Mouse (Mus musculus) embryonic facial prominence, embryonic 11.5 days (tissue): ENCODE results near the gene Fam104a. TPM values are rescaled to one million over a fixed set of nuclear protein-coding genes. Genes with fewer than 3 reads are reported as not detected.

Source experiments
- ATAC-seq: fragments of 200-750 bp; cut with Nextera tagmentation; replicated peaks from 2 replicates; pipeline ENCODE4 v1.8.0; 2017; ENCODE audit warnings: low read depth; ENCODE audit not compliant: insufficient number of reproducible peaks, low FRiP score, low TSS enrichment
- DNase-seq: peaks from one replicate; pipeline ENCODE4 v3.0.0-alpha.2; 2015; ENCODE audit warnings: low spot score
- H3K27ac ChIP-seq: fragments of 300-500 bp; sonication (generic); replicated peaks from 2 replicates; pipeline ENCODE4 v1.5.1; 2014; ENCODE audit warnings: mild to moderate bottlenecking, low read depth, low read length, control low read depth
- H3K27me3 ChIP-seq: fragments of 300-500 bp; sonication (generic); 2 replicates; pipeline ENCODE4 v1.6.1; 2014; ENCODE audit warnings: mild to moderate bottlenecking, low read length, moderate library complexity, mixed read lengths; ENCODE audit not compliant: control insufficient read depth, insufficient read depth
- H3K36me3 ChIP-seq: fragments of 300-500 bp; sonication (generic); replicated peaks from 2 replicates; pipeline ENCODE4 v1.6.1; 2014; ENCODE audit warnings: low read depth, mild to moderate bottlenecking, low read length, moderate library complexity, mixed read lengths; ENCODE audit not compliant: control insufficient read depth, insufficient read depth
- H3K4me1 ChIP-seq: fragments of 300-500 bp; sonication (generic); 2 replicates; pipeline ENCODE4 v1.6.1; 2014; ENCODE audit warnings: low read length, mixed read lengths; ENCODE audit not compliant: control insufficient read depth, insufficient read depth
- H3K4me2 ChIP-seq: fragments of 300-500 bp; sonication (generic); 2 replicates; pipeline ENCODE4 v1.6.1; 2014; ENCODE audit warnings: low read depth, mild to moderate bottlenecking, control low read depth, low read length, moderate library complexity
- H3K4me3 ChIP-seq: fragments of 300-500 bp; sonication (generic); 2 replicates; pipeline ENCODE4 v1.5.1; 2014; ENCODE audit warnings: low read depth, low read length, control low read depth
- H3K9ac ChIP-seq: fragments of 300-500 bp; sonication (generic); replicated peaks from 2 replicates; pipeline ENCODE4 v1.6.1; 2014; ENCODE audit warnings: mild to moderate bottlenecking, control low read depth, low read length
- H3K9me3 ChIP-seq: fragments of 300-500 bp; sonication (generic); replicated peaks from 2 replicates; pipeline ENCODE4 v1.6.1; 2016; ENCODE audit warnings: mild to moderate bottlenecking, low read length, inconsistent platforms, mixed read lengths; ENCODE audit not compliant: control insufficient read depth
- WGBS: fragments of 180-500 bp; shearing (Covaris S2); extraction: QIAGEN DNeasy Blood & Tissue Kit; methylation state at CpG from one replicate; pipeline ENCODE4 v1.1.7; 2014; 5-methylcytosine and 5-hydroxymethylcytosine counted together
- polyA plus RNA-seq: library from polyadenylated mRNA; unstranded; fragments of >200 nt; fragmentation: Nextera tagmentation; extraction: Ambion mirVana; gene quantifications from 2 replicates; pipeline ENCODE4 v1.2.1, GENCODE M21; 2014

Gene Fam104a
- polyA plus RNA-seq, 1 experiment from 2014 or later, result 52.0 TPM

- Histone ChIP-seq H3K9ac (no peak overlapping the region), H3K4me3 (no peak overlapping the region), H3K27me3 (peaks cover 26% of the 10 kb centered on the region), H3K4me2 (no peak overlapping the region), H3K36me3 (no peaks in the 10 kb centered on the region), H3K9me3 (no peaks in the 10 kb centered on the region), H3K27ac (no peak overlapping the region), H3K4me1 (peaks cover 9% of the 10 kb centered on the region)
- no peak for DNase-seq
- 81% methylated on average over 4 of the region's 4 CpGs for WGBS
- no peak for ATAC-seq
These were observed 61.9 kb downstream of the Fam104a start for GRCm38 (mm10) chr11:113622028-113622427.

GRCm38 (mm10) chr11:113621001-113621400, 63.0 kb downstream of the Fam104a start:
- no peak overlapping the region for H3K27ac ChIP-seq
- no peaks in the 10 kb centered on the region for H3K36me3 ChIP-seq
- H3K27me3 ChIP-seq, result peaks cover 26% of the 10 kb centered on the region
- DNase-seq (no peak), ATAC-seq (no peak)
- H3K4me2 ChIP-seq, result no peak overlapping the region
- 49% methylated on average over 2 of the region's 2 CpGs for WGBS
- H3K4me1 ChIP-seq, result peaks cover 9% of the 10 kb centered on the region
- H3K9me3 ChIP-seq, result no peaks in the 10 kb centered on the region
- H3K9ac ChIP-seq, result no peak overlapping the region
- no peak overlapping the region for H3K4me3 ChIP-seq

- Histone ChIP-seq H3K4me1 (peaks cover 9% of the 10 kb centered on the region), H3K27ac (no peak overlapping the region), H3K9ac (peak overlapping the region; percentile 57), H3K4me2 (peak overlapping the region; percentile 97), H3K9me3 (no peaks in the 10 kb centered on the region), H3K27me3 (peaks cover 26% of the 10 kb centered on the region), H3K36me3 (no peaks in the 10 kb centered on the region), H3K4me3 (peak overlapping the region; percentile 44)
- WGBS, result 2% methylated on average over 31 of the region's 31 CpGs
- ATAC-seq, result no peak
- DNase-seq, result no peak
These were observed 64.4 kb downstream of the Fam104a start for GRCm38 (mm10) chr11:113619420-113620080.

- Histone ChIP-seq H3K27ac (no peak within 1 kb of the TSS), H3K4me3 (peak within 1 kb of the TSS; percentile 44), H3K36me3 (no peaks in the 10 kb centered on the region), H3K9ac (peak within 1 kb of the TSS; percentile 57), H3K27me3 (peaks cover 26% of the 10 kb centered on the region), H3K4me2 (peak within 1 kb of the TSS; percentile 97), H3K9me3 (no peaks in the 10 kb centered on the region), H3K4me1 (peaks cover 9% of the 10 kb centered on the region)
- under 1% methylated on average over 53 of the region's 54 CpGs for WGBS
- DNase-seq, result peak; percentile 79
- ATAC-seq, result peak; percentile 70; the same call in 1 of the 2 replicates
These were observed 65.1 kb downstream of the Fam104a start, which contains the start of gene Sstr2 for GRCm38 (mm10) chr11:113618672-113619419. Gene Sstr2 (plus strand): TSS chr11:113619342.

GRCm38 (mm10) chr11:113618303-113618671, 65.7 kb downstream of the Fam104a start:
- ATAC-seq, result no peak

GRCm38 (mm10) chr11:113617132-113617911, 66.6 kb downstream of the Fam104a start:
- WGBS, result 26% methylated on average over 14 of the region's 14 CpGs
- Histone ChIP-seq H3K27me3 (peaks cover 26% of the 10 kb centered on the region), H3K36me3 (no peaks in the 10 kb centered on the region), H3K4me3 (no peak overlapping the region), H3K9ac (no peak overlapping the region), H3K27ac (no peak overlapping the region), H3K4me1 (peaks cover 9% of the 10 kb centered on the region), H3K9me3 (no peaks in the 10 kb centered on the region), H3K4me2 (no peak overlapping the region)
- peak; percentile 84 for DNase-seq
- no peak for ATAC-seq

More at GRCm38 (mm10) chr11:113618303-113618671, 65.7 kb downstream of the Fam104a start:
- H3K27ac ChIP-seq, result no peak overlapping the region
- H3K4me3 ChIP-seq, result peak overlapping the region; percentile 44
- DNase-seq, result no peak
- H3K4me2 ChIP-seq, result peak overlapping the region; percentile 97
- peaks cover 9% of the 10 kb centered on the region for H3K4me1 ChIP-seq
- no peaks in the 10 kb centered on the region for H3K9me3 ChIP-seq
- H3K9ac ChIP-seq, result no peak overlapping the region
- H3K27me3 ChIP-seq, result peaks cover 26% of the 10 kb centered on the region
- H3K36me3 ChIP-seq, result no peaks in the 10 kb centered on the region
- WGBS, result 23% methylated on average over 4 of the region's 4 CpGs

- no peak overlapping the region for H3K4me2 ChIP-seq
- no peak overlapping the region for H3K27ac ChIP-seq
- H3K4me1 ChIP-seq, result peaks cover 8% of the 10 kb centered on the region
- peaks cover 12% of the 10 kb centered on the region for H3K27me3 ChIP-seq
- ATAC-seq (no peak), DNase-seq (no peak)
- WGBS, result 76% methylated on average over 6 of the region's 6 CpGs
- no peaks in the 10 kb centered on the region for H3K36me3 ChIP-seq
- no peaks in the 10 kb centered on the region for H3K9me3 ChIP-seq
- H3K9ac ChIP-seq, result no peak overlapping the region
- H3K4me3 ChIP-seq, result no peak overlapping the region
These were observed 69.5 kb downstream of the Fam104a start for GRCm38 (mm10) chr11:113614476-113614875.
